Mouse (Mus musculus) liver, embryonic 14.5 days (tissue): ENCODE results near the gene Nup188.

Experiments used
- CTCF ChIP-seq: IDR thresholded peaks from 2 replicates; pipeline ENCODE4 v1.5.1; 2016; ENCODE audit warnings: antibody characterized with exemption, low read depth, control low read depth
- EP300 ChIP-seq: IDR thresholded peaks from 2 replicates; pipeline ENCODE4 v1.6.1; 2016; ENCODE audit warnings: antibody characterized with exemption, low read depth

- TF ChIP-seq CTCF = no peak
- TF ChIP-seq EP300 = no peak
These were observed 63.0 kb downstream of the Nup188 start for GRCm38 (mm10) chr2:30349196-30349595.
